Mouse (Mus musculus) ZHBTc4 (cell line): ENCODE results near the gene Pdzrn3.

Experiments
- DNase-seq: peaks from one replicate; pipeline ENCODE4 v3.0.0-alpha.2; 2011; ENCODE audit warnings: low read depth, low spot score

Gene Pdzrn3

DNA sequence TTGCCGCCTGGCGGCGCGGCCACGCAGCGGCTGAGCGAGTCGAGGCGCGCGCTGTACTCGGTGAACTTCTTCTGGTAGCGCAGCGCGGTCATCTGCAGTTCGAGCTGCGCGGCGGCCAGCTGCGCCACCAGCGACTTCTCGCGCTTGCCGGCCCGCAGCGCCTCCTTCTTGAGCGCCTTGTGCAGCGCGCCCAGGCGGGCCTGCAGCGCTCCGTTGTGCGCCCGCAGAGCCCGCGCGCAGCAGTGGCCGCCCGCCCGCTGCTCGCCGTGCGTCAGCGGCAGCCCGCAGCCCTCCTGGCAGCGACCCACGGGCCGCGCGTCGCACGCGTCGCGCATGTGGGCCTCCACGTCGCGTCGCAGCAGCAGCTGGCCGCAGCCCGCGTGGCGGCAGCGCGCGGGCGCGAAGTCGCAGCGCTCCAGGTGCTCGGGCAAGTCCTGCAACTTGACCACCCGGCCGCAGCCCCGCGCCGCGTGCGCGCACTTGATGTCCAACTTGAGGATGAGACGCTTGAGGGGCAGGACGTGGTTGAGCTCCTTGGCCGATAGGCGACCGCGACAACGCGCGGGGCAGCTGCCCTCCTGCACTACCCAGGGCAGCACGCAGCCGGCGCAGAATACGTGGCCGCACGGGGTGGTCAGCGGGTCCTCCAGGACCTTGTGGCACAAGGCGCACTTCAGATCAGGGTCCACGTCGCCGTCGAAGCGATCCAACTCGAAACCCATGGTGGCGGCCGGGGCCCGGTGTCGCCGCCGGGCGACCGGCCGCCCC is at the start of gene Pdzrn3:
TSS of gene Pdzrn3 (minus strand) at position 731 of the 768 bp plus-strand sequence.
- peak; percentile 76 for DNase-seq

DNA sequence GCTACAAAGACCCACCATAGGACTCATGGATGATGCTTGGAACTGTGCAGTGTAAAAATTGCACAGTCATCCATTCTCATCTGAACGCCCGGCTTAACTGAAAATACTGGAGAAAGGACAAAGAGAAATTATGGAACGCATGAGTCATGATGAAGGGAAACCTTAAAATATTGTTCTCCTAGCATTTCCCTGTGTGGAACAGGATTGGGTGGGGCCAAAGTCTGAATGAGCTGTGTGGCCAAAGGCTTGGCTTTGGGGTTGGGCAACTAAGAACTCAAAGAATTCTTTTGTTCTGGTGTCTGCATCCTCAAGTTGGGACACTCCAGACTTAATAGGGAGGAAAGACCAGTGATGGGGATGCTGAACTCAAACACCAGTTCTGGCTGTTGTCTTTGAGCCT is 49.6 kb upstream of the Pdzrn3 start:
- DNase-seq, result peak; percentile 66

DNA sequence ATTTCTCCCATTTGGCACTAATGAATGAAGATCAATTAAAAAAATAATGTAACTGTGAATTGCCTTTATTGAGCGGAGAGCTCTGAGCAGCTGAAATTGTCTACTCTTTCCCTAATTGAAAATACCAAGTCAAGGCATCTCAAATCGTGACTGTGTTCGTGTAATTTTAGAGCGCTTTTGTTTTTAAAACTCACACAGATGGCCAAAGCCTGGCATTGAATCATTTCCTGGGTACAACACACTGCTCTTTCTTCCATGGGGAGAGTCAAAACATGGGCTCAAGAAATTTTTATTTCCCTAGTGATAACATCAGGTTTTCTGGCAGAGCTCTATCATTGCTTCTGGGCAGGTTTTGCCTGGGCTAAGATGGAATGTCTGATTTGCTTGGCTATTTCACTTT is 48.6 kb upstream of the Pdzrn3 start:
- no peak for DNase-seq

GRCm38 (mm10) chr6:101422084-101422954 is 44.6 kb upstream of the Pdzrn3 start:
- DNase-seq, result no peak

GRCm38 (mm10) chr6:101418213-101418612 is 40.5 kb upstream of the Pdzrn3 start:
- no peak for DNase-seq

- no peak for DNase-seq
Measured at GRCm38 (mm10) chr6:101411701-101412100, 34.0 kb upstream of the Pdzrn3 start.

GRCm38 (mm10) chr6:101411064-101411463 is 33.4 kb upstream of the Pdzrn3 start:
- no peak for DNase-seq

DNA sequence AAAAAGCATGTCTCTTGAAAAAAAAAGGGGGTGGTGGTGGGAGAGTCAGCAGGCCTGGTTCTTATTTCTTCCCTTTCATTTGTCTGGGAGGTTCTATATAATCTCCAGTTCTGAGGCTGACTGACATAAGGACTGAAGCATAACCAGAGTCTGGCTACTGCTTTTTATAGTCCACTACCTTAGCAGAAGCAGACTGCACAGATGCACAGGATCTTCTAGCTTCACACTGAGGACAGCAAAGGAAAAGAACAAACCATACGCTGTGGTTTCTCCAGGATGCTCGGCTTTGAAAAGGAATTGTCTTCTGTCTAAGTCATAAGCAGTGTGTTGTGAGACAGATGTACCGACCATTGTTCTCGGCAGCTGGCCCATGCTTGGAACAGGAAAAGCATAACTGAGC is 19.0 kb upstream of the Pdzrn3 start:
- no peak for DNase-seq

- DNase-seq, result no peak
Measured at GRCm38 (mm10) chr6:101395908-101396307, 18.2 kb upstream of the Pdzrn3 start.

DNA sequence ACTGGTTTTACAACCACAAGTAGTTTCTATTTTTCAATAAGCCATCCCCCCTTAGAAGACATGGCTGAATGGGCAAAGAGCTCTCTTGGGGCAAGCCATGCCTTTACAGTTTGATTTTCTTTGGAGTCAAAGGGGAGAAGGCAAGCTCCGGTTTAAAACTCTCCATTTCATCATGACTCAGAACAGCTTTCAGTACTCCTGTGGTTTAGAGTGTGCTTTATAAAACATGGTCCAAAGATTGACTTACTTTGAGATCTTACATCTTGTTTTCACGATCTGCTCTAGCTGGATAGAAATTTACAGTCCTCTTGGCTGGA is 15.1 kb upstream of the Pdzrn3 start:
- DNase-seq, result no peak

DNA sequence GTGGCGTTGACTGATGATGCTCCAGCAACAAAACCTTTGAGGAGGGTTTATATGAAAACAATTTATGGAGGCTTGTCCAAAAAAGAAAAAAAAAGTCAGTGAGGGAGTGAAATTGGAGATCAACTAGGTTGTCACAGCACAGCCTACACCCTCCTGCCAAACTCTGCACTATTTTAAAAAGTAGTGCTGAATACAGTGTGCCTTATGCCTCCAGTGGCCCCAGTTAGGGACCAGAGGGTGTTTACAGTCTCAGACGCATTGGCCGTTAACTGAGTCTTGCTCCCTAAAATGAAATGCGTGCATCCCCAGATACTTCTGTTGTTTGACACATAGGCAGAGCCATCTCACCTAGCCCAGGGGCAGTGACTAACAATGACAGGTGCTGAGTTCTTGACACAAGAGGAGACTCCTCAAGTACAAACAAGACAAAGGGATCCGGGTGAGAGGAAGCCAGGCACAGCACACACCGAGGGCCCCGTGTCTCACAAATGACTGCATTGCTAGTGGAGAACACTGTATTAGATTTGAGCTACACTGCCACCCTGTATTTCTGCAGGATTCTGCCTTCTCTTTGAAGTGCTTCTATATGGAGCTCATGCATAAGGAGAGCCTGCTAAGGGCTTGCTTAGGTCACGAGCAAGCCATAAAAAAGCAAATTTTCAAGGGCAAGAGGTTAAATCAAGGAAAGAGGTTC is 14.6 kb upstream of the Pdzrn3 start:
- DNase-seq, result peak; percentile 7

GRCm38 (mm10) chr6:101385490-101385889 is 7.8 kb upstream of the Pdzrn3 start:
- no peak for DNase-seq

- no peak for DNase-seq
Measured at GRCm38 (mm10) chr6:101384958-101385357, 7.3 kb upstream of the Pdzrn3 start.

GRCm38 (mm10) chr6:101384476-101384875 is 6.8 kb upstream of the Pdzrn3 start:
- DNase-seq, result no peak

GRCm38 (mm10) chr6:101382891-101383290 is 5.2 kb upstream of the Pdzrn3 start:
- no peak for DNase-seq

DNA sequence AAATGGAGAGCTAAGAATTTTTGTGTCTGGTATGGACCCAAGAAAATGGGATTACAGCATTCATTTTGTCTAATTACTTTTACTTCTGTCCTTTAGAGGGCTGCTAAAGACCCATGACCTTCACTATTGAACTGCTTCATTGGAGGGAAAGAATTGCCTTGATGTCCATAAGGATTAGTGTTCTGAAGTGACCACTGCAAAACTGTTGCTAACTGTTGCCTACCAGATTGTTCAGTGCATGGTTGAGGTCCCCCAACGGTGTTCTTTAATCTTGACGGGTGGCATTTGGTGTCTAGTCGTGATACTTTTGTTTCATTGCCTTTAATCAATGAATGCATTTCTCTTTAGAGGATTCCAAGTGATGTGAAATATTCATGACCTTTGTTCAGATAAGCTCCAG is 1.8 kb upstream of the Pdzrn3 start:
- DNase-seq, result no peak

GRCm38 (mm10) chr6:101377935-101378609 is 375 bp upstream of the Pdzrn3 start:
- DNase-seq, result peak; percentile 87

DNA sequence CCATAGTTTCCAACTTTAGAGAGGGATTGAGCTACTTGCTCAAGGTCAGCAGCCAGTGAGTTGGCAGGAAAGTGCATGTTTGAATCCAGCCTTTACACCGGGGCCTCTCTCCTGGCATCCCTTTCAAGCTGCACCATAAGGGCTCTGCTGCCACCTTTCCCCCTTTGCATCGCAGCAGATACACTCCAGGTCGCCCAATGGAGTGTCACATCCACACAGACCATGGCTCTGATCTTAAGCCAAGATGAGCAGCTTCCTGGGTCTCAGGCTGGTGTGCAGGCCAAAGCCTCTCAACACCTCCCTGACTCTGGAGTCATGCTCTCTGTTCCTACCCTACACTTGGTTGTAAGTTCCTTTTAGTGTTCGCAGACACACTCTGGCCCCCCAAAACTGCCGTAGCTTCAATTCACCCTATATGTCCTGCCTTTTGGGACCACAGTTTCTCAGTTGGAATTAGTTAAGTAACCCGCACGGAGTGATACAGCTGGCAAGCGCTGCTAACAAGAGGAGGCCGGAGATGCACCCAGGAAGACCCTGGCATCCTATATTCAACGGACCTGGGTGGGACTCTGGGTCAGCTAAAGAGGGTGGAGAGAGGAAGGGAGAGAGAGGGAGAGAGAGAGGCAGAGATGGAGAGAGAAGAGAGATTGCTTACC is 1.1 kb downstream of the Pdzrn3 start:
- DNase-seq, result peak; percentile 31

- no peak for DNase-seq
Measured at GRCm38 (mm10) chr6:101376049-101376448, 1.6 kb downstream of the Pdzrn3 start.

DNA sequence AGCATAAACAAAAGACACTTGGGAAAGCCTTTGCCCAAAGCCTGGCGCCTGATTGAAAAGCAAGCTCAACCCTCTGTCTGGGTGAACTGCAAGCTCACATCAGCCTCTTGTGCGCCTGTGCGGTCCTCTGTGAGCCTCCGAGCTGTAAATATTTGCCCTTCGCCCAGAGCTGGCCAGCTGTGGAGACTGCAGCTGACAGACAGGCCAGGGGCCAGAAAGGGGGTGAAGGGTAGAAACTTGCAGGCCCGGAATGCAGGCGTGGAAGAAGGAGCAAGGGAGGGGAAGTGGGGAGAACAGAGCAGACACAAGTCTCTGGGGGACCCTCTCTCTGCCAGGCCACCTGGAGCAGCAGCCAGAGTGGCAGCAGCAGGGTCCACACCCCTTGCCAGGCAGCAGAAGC is 3.0 kb downstream of the Pdzrn3 start:
- no peak for DNase-seq

GRCm38 (mm10) chr6:101374186-101374585 is 3.5 kb downstream of the Pdzrn3 start:
- DNase-seq, result no peak
